Comparison of ENCODE assay signal across 24 mouse cellular contexts in the genomic region with DNA sequence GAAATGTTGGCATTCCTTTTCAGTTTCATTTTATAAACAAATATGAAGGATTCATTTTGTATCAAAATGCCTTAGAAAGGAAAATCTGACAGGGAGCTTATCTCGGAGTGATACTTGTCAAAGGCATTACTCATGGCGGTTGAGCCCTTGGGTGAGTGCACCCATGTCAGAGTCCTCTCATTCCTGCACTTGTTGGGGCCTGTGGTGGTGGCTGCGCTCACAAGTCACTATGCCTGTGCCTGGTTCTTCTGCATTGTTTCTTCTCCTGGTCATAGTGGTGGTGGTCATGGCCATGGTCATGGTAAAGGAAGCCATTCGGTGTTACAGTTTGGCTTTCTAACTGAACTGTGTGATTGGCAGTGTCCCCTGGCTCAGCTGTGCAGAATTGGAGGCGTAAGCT. TPM values are rescaled to one million over a fixed set of nuclear protein-coding genes. Genes with fewer than 3 reads are reported as not detected.
DNase-seq lines count a peak whose midpoint lies in the region; ATAC-seq and TF ChIP-seq lines count a peak whose summit lies in the region.
"Had no signal": no experiment of that assay in that cellular context is flagged by ENCODE, and none has a peak within 500 bp of the region (broad histone marks: within the 10 kb centered on the region; RNA-seq: fewer than 3 reads in every experiment).

No protein-coding gene starts in this region.

- no peak for TF ChIP-seq CTCF in hindbrain, postnatal 0 days (IDR thresholded peaks at IDR 0.05; ENCODE audit: low read depth)
- TF ChIP-seq CTCF in lung, postnatal 0 days (IDR thresholded peaks at IDR 0.05): no peak

- H3K4me2 ChIP-seq in hindbrain, postnatal 0 days (ENCODE audit: low read depth, low read length): no peak overlapping the region
- no peak overlapping the region for H3K4me2 ChIP-seq in hindbrain, embryonic 13.5 days
- no peak overlapping the region for H3K4me2 ChIP-seq in lung, postnatal 0 days (replicated peaks; ENCODE audit: low read depth, low read length)
- H3K4me2 ChIP-seq in stomach, embryonic 16.5 days (ENCODE audit: low read depth, low read length): no peak overlapping the region
- H3K4me2 ChIP-seq: heart, embryonic 15.5 days; hindbrain, embryonic 14.5 days; kidney, embryonic 15.5 days; liver, embryonic 11.5 days; neural tube, embryonic 12.5 days had no signal

- no peak overlapping the region for H3K9ac ChIP-seq in hindbrain, postnatal 0 days (replicated peaks; ENCODE audit: low read length)
- no peak overlapping the region for H3K9ac ChIP-seq in hindbrain, embryonic 13.5 days
- no peak overlapping the region for H3K9ac ChIP-seq in lung, postnatal 0 days (replicated peaks; ENCODE audit: low read depth)
- no peak overlapping the region for H3K9ac ChIP-seq in stomach, embryonic 16.5 days (ENCODE audit: low read length)
- H3K9ac ChIP-seq: heart, embryonic 15.5 days; hindbrain, embryonic 14.5 days; kidney, embryonic 15.5 days; neural tube, embryonic 12.5 days had no signal

- H3K27me3 ChIP-seq in hindbrain, postnatal 0 days (ENCODE audit: insufficient read depth, low read length): no peaks in the 10 kb centered on the region
- no peaks in the 10 kb centered on the region for H3K27me3 ChIP-seq in hindbrain, embryonic 13.5 days
- H3K27me3 ChIP-seq in lung, postnatal 0 days (replicated peaks; ENCODE audit: insufficient read depth, low read length): no peaks in the 10 kb centered on the region
- H3K27me3 ChIP-seq in stomach, embryonic 16.5 days (ENCODE audit: control insufficient read depth, insufficient read depth, low read length): no peaks in the 10 kb centered on the region
- H3K27me3 ChIP-seq: heart, embryonic 15.5 days; kidney, embryonic 15.5 days; neural tube, embryonic 12.5 days; Patski had no signal

- no peaks in the 10 kb centered on the region for H3K9me3 ChIP-seq in hindbrain, postnatal 0 days (ENCODE audit: low read length)
- no peaks in the 10 kb centered on the region for H3K9me3 ChIP-seq in hindbrain, embryonic 13.5 days
- H3K9me3 ChIP-seq in lung, postnatal 0 days (ENCODE audit: low read length): no peaks in the 10 kb centered on the region
- no peaks in the 10 kb centered on the region for H3K9me3 ChIP-seq in stomach, embryonic 16.5 days (replicated peaks; ENCODE audit: control insufficient read depth, low read length)
- H3K9me3 ChIP-seq: heart, embryonic 15.5 days; kidney, embryonic 15.5 days; neural tube, embryonic 12.5 days had no signal

- H3K27ac ChIP-seq in hindbrain, postnatal 0 days: peak overlapping the region; percentile 20; the same call in 1 of the 2 replicates
- H3K27ac ChIP-seq in hindbrain, embryonic 13.5 days: no peak overlapping the region
- H3K27ac ChIP-seq in lung, postnatal 0 days (ENCODE audit: low read length): no peak overlapping the region
- H3K27ac ChIP-seq in stomach, embryonic 16.5 days (ENCODE audit: low read length): peak overlapping the region; percentile 62; the same call in 1 of the 2 replicates
- H3K27ac ChIP-seq: kidney, embryonic 15.5 days; neural tube, embryonic 12.5 days had no signal

- H3K4me1 ChIP-seq in hindbrain, postnatal 0 days (ENCODE audit: insufficient read depth, low read length): peaks cover 14% of the 10 kb centered on the region; the same call in 1 of the 2 replicates
- H3K4me1 ChIP-seq in hindbrain, embryonic 13.5 days (replicated peaks): peaks cover 41% of the 10 kb centered on the region
- peaks cover 17% of the 10 kb centered on the region; the same call in 1 of the 2 replicates for H3K4me1 ChIP-seq in lung, postnatal 0 days (ENCODE audit: insufficient read depth, low read depth, low read length)
- peaks cover 18% of the 10 kb centered on the region for H3K4me1 ChIP-seq in stomach, embryonic 16.5 days (ENCODE audit: control insufficient read depth, insufficient read depth, low read length)

- H3K36me3 ChIP-seq in hindbrain, postnatal 0 days (ENCODE audit: insufficient read depth, low read length): no peaks in the 10 kb centered on the region
- no peaks in the 10 kb centered on the region for H3K36me3 ChIP-seq in hindbrain, embryonic 13.5 days
- no peaks in the 10 kb centered on the region for H3K36me3 ChIP-seq in lung, postnatal 0 days (ENCODE audit: insufficient read depth, low read length)
- no peaks in the 10 kb centered on the region for H3K36me3 ChIP-seq in stomach, embryonic 16.5 days (ENCODE audit: control insufficient read depth, insufficient read depth, low read length)
- H3K36me3 ChIP-seq: heart, embryonic 15.5 days; kidney, embryonic 15.5 days; neural tube, embryonic 12.5 days had no signal

- TF ChIP-seq EP300 in lung, postnatal 0 days (IDR thresholded peaks at IDR 0.05): 0 out of 2 replicates have a peak, but pooled peaks have one; percentile 12

- no peak for ATAC-seq in hindbrain, postnatal 0 days
- no peak for ATAC-seq in hindbrain, embryonic 13.5 days (ENCODE audit: low FRiP score)
- ATAC-seq in lung, postnatal 0 days: peak; percentile 54; the same call in 1 of the 2 replicates
- no peak for ATAC-seq in stomach, embryonic 16.5 days (ENCODE audit: insufficient read depth, low FRiP score)
- no peak for ATAC-seq in frontal cortex, adult (ENCODE audit: low TSS enrichment)
- ATAC-seq: forebrain, embryonic 16.5 days; Patski had no signal

- no peak overlapping the region for H3K4me3 ChIP-seq in hindbrain, postnatal 0 days (ENCODE audit: low read length)
- H3K4me3 ChIP-seq in hindbrain, embryonic 13.5 days: no peak overlapping the region
- H3K4me3 ChIP-seq in lung, postnatal 0 days (ENCODE audit: low read depth, low read length): no peak overlapping the region
- no peak overlapping the region for H3K4me3 ChIP-seq in stomach, embryonic 16.5 days (replicated peaks; ENCODE audit: low read length)
- H3K4me3 ChIP-seq: heart, embryonic 15.5 days; kidney, embryonic 15.5 days; neural tube, embryonic 12.5 days had no signal

- no peak for DNase-seq in hindbrain, postnatal 0 days (ENCODE audit: low spot score)
- DNase-seq in lung, postnatal 0 days (ENCODE audit: low spot score): no peak
- DNase-seq in lung, postnatal 14 days: no peak
- DNase-seq in adrenal gland, adult (ENCODE audit: inconsistent age in 2 of 2, low spot score in 1 of 2): no peak
- DNase-seq: cerebellum, adult 11-12 months; cerebellum, postnatal 14 days; gastrocnemius, postnatal 36 days; heart, postnatal 36 days; kidney, postnatal 36 days; lung, adult 18-20 months; lung, postnatal 4 days; midbrain, embryonic 14.5 days; right cerebral cortex, postnatal 14 days; thymus, postnatal 14 days had no signal

- 81% methylated on average over 5 of the region's 5 CpGs for WGBS in hindbrain, postnatal 0 days
- WGBS in hindbrain, embryonic 13.5 days: 91% methylated on average over 5 of the region's 5 CpGs
- WGBS in lung, postnatal 0 days: 58% methylated on average over 5 of the region's 5 CpGs
- WGBS in stomach, embryonic 16.5 days: 75% methylated on average over 5 of the region's 5 CpGs

RNA-seq across cellular contexts. Expression of gene Dip2b, which starts 44.3 kb away (rescaled TPM):
- total RNA-seq in hindbrain, postnatal 0 days (2014; rRNA removed): 44.7 and 46.4 TPM in 2 replicates
- polyA plus RNA-seq in hindbrain, postnatal 0 days (2015; fragmentation: Nextera tagmentation; extraction: Ambion mirVana): 11.9 and 12.1 TPM in 2 replicates
- polyA plus RNA-seq in hindbrain, embryonic 13.5 days (2015; fragmentation: Nextera tagmentation; extraction: Ambion mirVana): 19.1 and 19.6 TPM in 2 replicates
- 6.6 and 9.0 TPM in 2 replicates for polyA plus RNA-seq in lung, postnatal 0 days (2015; fragmentation: Nextera tagmentation; extraction: Ambion mirVana)
- polyA plus RNA-seq in stomach, embryonic 16.5 days (2015; fragmentation: Nextera tagmentation; extraction: Ambion mirVana): 9.7 and 10.4 TPM in 2 replicates

Comparison
In these comparisons a context has a peak if more than half of its experiments do, and no peak if none do; other contexts are left out.
1. H3K27ac ChIP-seq: peak in hindbrain, postnatal 0 days (single experiment) and stomach, embryonic 16.5 days (single experiment); none in hindbrain, embryonic 13.5 days (single experiment) and lung, postnatal 0 days (single experiment).